Mouse (Mus musculus): ENCODE measurements around the gene Tent2. TPM values are rescaled to one million over a fixed set of nuclear protein-coding genes. Genes with fewer than 3 reads are reported as not detected.
A peak's percentile ranks its signal among the peaks of the same experiment; 100 is the strongest.
"Not testable (repeated sequence)": the region's sequence is repeated elsewhere in the genome, so short reads cannot be mapped to it uniquely, and the experiment has no call there.

The Tent2 gene
- polyA plus RNA-seq, 1 experiment from 2014 or later, result 74.1 TPM

DNA sequence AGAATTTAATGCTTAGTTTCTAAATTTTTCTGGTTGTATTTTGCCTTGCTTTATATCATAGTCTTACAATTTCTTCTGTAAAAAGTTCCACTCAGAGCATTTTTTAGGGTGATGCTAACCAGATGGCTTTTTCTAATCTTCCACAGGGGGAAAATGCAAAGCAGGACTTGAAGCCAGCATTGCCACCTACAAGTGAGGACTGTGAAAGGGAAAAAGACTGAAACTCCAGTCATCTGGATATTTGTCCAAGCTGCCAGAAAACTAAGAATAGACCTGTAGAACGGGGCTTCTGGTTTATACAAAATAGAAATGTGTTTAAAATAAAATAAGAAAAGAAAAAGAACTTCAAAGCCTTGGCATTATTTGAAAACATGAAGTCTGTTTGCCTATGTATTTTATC is 19.6 kb upstream of the Tent2 start:
- DNase-seq (ENCODE audit: low spot score, missing footprints), result no peak
- Histone ChIP-seq H3K4me2 (no peak overlapping the region), H3K27ac (ENCODE audit: low read depth, low read length) (no peak overlapping the region), H3K9me3 (ENCODE audit: control insufficient read depth, low read length) (no peaks in the 10 kb centered on the region), H3K27me3 (ENCODE audit: control insufficient read depth, insufficient read depth, low read length) (no peaks in the 10 kb centered on the region), H3K9ac (ENCODE audit: low read length) (no peak overlapping the region), H3K36me3 (ENCODE audit: control insufficient read depth, insufficient read depth, low read length) (no peaks in the 10 kb centered on the region), H3K4me3 (ENCODE audit: low read depth, low read length) (no peak overlapping the region), H3K4me1 (ENCODE audit: control insufficient read depth, insufficient read depth, low read length) (no peaks in the 10 kb centered on the region)
- 91% methylated on average over 1 of the region's 1 CpGs for WGBS
- no peak for ATAC-seq (ENCODE audit: low FRiP score)

DNA sequence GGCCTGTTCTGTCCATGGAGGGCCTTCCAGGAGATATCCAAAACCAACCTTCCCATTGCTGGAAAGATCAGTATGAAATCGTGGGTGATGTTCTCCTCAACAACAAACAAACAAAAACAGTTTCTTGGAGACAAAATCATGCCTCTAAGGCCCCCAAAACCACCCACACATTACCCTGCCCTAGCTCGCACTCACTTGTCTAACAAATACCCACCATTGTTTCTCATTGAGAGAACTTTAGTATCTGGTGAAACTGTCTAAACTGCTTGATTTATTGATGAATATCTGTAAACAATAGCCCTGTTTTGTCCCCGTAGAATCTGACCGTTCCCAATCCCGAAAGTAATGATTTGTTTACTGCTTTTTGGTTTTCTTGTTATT is 451 bp upstream of the Tent2 start:
- Histone ChIP-seq H3K27ac (ENCODE audit: low read depth, low read length) (peak overlapping the region; percentile 62), H3K4me3 (ENCODE audit: low read depth, low read length) (peak overlapping the region; percentile 85), H3K27me3 (ENCODE audit: control insufficient read depth, insufficient read depth, low read length) (no peaks in the 10 kb centered on the region; the same call in 1 of the 2 replicates), H3K9me3 (ENCODE audit: control insufficient read depth, low read length) (no peaks in the 10 kb centered on the region), H3K4me1 (ENCODE audit: control insufficient read depth, insufficient read depth, low read length) (0 out of 2 replicates have a peak, but pooled peaks cover 4% of the 10 kb centered on the region), H3K36me3 (ENCODE audit: control insufficient read depth, insufficient read depth, low read length) (no peaks in the 10 kb centered on the region), H3K9ac (ENCODE audit: low read length) (peak overlapping the region; percentile 94), H3K4me2 (peak overlapping the region; percentile 43)
- WGBS, result 68% methylated on average over 5 of the region's 5 CpGs
- no peak for DNase-seq (ENCODE audit: low spot score, missing footprints)
- no peak for ATAC-seq (ENCODE audit: low FRiP score)

DNA sequence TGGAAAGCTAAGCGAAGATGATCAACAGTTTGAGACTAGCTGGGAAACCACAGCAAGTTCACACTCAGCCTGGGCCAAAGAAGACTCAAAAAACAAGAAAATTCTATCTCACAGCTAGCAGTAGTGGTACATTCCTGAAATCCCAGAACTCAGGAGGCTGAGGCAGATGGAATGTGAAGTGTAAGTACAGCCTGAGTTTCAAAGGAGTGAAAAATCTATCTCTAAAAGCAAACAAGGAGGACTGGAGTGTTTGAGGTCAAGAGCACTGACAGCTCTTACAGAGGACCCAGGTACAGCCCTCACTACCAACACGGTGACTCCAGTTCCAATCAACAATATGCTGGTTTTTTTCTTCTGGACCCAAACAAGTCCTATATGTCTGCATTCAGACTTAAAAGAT is 2.8 kb downstream of the Tent2 start:
- Histone ChIP-seq H3K4me1 (ENCODE audit: control insufficient read depth, insufficient read depth, low read length) (0 out of 2 replicates have a peak, but pooled peaks cover 4% of the 10 kb centered on the region), H3K4me2 (no peak overlapping the region), H3K36me3 (ENCODE audit: control insufficient read depth, insufficient read depth, low read length) (no peaks in the 10 kb centered on the region), H3K9ac (ENCODE audit: low read length) (no peak overlapping the region; the same call in 1 of the 2 replicates), H3K27ac (ENCODE audit: low read depth, low read length) (no peak overlapping the region), H3K9me3 (ENCODE audit: control insufficient read depth, low read length) (no peaks in the 10 kb centered on the region), H3K4me3 (ENCODE audit: low read depth, low read length) (no peak overlapping the region), H3K27me3 (ENCODE audit: control insufficient read depth, insufficient read depth, low read length) (no peaks in the 10 kb centered on the region)
- DNase-seq (ENCODE audit: low spot score, missing footprints) (no peak), ATAC-seq (ENCODE audit: low FRiP score) (no peak)
- 90% methylated on average over 2 of the region's 2 CpGs for WGBS

DNA sequence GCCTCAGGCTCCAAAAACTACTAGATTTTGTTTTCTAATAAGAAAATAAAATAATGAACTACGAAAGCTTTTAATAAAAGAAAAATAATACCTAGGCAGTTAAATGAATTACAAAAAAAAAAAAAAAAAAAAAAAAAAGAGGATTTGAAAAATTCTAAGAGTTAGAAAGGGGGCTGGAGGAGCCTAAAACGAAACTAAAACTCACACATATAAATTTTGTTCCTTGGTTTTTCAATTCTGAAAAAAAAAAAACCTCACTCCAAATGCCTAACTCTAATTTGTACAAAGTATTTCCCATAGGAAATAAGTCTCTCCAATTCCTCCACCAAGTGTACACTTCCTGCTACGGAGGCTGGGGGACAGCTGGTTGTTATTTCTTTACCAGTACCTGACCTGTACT is 3.4 kb downstream of the Tent2 start:
- Histone ChIP-seq H3K9ac (ENCODE audit: low read length) (no peak overlapping the region), H3K9me3 (ENCODE audit: control insufficient read depth, low read length) (no peaks in the 10 kb centered on the region), H3K4me3 (ENCODE audit: low read depth, low read length) (no peak overlapping the region), H3K27me3 (ENCODE audit: control insufficient read depth, insufficient read depth, low read length) (no peaks in the 10 kb centered on the region), H3K27ac (ENCODE audit: low read depth, low read length) (no peak overlapping the region), H3K4me1 (ENCODE audit: control insufficient read depth, insufficient read depth, low read length) (0 out of 2 replicates have a peak, but pooled peaks cover 4% of the 10 kb centered on the region), H3K4me2 (no peak overlapping the region), H3K36me3 (ENCODE audit: control insufficient read depth, insufficient read depth, low read length) (no peaks in the 10 kb centered on the region)
- no peak for ATAC-seq (ENCODE audit: low FRiP score)
- WGBS, result 91% methylated on average over 3 of the region's 3 CpGs
- no peak for DNase-seq (ENCODE audit: low spot score, missing footprints)

DNA sequence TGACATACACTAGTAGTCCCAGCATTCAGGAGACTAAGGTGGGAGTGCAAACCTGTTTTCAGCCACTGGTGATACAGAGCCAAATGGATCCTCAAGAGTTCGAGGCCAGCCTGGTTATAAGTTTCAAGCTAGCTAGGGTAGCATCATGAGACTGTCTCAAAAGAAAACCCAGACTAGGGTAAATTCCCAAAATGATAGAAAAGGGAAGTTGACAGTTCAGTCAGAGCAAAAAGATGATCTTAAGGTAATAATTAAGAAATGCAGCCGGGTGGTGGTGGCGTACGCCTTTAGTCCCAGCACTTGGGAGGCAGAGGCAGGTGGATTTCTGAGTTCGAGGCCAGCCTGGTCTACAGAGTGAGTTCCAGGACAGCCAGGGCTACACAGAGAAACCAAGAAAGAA is 4.4 kb downstream of the Tent2 start:
- ATAC-seq (ENCODE audit: low FRiP score); H3K9me3 ChIP-seq (ENCODE audit: control insufficient read depth, low read length); H3K36me3 ChIP-seq (ENCODE audit: control insufficient read depth, insufficient read depth, low read length); H3K4me2 ChIP-seq; H3K4me1 ChIP-seq (ENCODE audit: control insufficient read depth, insufficient read depth, low read length); DNase-seq (ENCODE audit: low spot score, missing footprints); H3K9ac ChIP-seq (ENCODE audit: low read length); H3K27me3 ChIP-seq (ENCODE audit: control insufficient read depth, insufficient read depth, low read length); H3K4me3 ChIP-seq (ENCODE audit: low read depth, low read length); H3K27ac ChIP-seq (ENCODE audit: low read depth, low read length): not testable (repeated sequence)
- 97% methylated on average over 5 of the region's 5 CpGs for WGBS

DNA sequence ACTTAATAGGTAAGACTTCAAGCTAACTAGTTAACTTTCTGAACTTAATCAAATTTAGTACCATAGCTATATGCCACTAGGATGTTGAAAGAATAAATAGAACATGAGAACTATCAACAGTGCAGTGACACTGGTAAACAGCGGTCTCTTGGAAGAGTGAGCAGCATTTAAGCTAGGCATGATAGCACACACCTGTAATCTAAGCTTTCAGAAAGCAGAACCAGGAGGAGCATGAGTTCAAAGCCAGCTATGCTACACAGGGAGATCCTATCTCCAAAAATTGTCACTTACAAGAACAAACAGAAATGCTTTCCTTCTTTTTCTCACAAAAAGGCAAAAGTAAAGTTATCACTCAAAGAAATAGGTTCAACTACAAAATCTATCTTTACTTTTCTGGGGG is 11.8 kb downstream of the Tent2 start:
- Histone ChIP-seq H3K36me3 (ENCODE audit: control insufficient read depth, insufficient read depth, low read length) (no peaks in the 10 kb centered on the region; the same call in 1 of the 2 replicates), H3K27me3 (ENCODE audit: control insufficient read depth, insufficient read depth, low read length) (no peaks in the 10 kb centered on the region), H3K4me1 (ENCODE audit: control insufficient read depth, insufficient read depth, low read length) (no peaks in the 10 kb centered on the region), H3K27ac (ENCODE audit: low read depth, low read length) (no peak overlapping the region), H3K4me3 (ENCODE audit: low read depth, low read length) (no peak overlapping the region), H3K9me3 (ENCODE audit: control insufficient read depth, low read length) (no peaks in the 10 kb centered on the region), H3K9ac (ENCODE audit: low read length) (no peak overlapping the region), H3K4me2 (no peak overlapping the region)
- ATAC-seq (ENCODE audit: low FRiP score), result no peak
- DNase-seq (ENCODE audit: low spot score, missing footprints), result no peak
- 100% methylated on average over 1 of the region's 1 CpGs for WGBS

DNA sequence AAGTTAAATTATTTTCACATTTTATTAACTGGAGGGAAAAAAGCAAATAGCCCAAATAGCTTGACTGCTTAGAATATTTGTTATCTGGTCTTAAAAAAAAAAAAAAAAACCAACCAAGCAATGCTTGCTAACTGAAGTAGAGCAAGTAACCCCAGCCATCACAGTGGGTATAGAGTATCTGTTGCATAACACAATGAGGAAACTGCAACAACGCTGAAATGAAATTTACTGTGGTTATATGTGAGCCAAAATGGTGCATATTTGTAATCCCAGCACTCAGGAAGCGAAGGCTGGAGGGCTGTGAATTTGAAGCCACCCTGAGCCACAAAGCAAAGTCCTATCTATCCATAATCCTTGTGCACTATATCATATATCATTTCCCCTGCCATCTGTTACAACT is 12.7 kb downstream of the Tent2 start:
- no peaks in the 10 kb centered on the region; the same call in 1 of the 2 replicates for H3K36me3 ChIP-seq (ENCODE audit: control insufficient read depth, insufficient read depth, low read length)
- no peak overlapping the region for H3K9ac ChIP-seq (ENCODE audit: low read length)
- 99% methylated on average over 2 of the region's 2 CpGs for WGBS
- H3K27me3 ChIP-seq (ENCODE audit: control insufficient read depth, insufficient read depth, low read length), result no peaks in the 10 kb centered on the region
- H3K4me1 ChIP-seq (ENCODE audit: control insufficient read depth, insufficient read depth, low read length), result no peaks in the 10 kb centered on the region
- H3K4me3 ChIP-seq (ENCODE audit: low read depth, low read length), result no peak overlapping the region
- DNase-seq (ENCODE audit: low spot score, missing footprints) (no peak), ATAC-seq (ENCODE audit: low FRiP score) (no peak)
- H3K4me2 ChIP-seq, result no peak overlapping the region
- no peak overlapping the region for H3K27ac ChIP-seq (ENCODE audit: low read depth, low read length)
- H3K9me3 ChIP-seq (ENCODE audit: control insufficient read depth, low read length), result no peaks in the 10 kb centered on the region

DNA sequence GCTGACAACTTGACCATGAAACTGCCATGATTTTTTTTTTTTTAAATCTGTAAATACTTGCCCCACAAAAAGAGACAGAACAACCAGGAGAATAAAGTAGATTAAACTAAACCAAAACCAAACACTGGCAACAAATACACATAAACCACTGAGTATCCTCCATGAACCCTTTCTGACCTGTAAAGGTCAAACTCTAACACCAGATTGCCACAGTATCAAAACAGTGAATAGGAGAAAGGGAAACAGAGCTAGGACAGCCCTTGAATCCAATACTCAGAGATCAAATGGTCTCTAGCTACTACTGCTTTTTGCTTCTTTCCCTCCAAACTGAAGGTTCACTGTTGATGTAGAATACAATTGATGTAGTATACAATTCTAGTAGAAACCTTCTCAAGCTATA is 14.6 kb downstream of the Tent2 start:
- Histone ChIP-seq H3K9ac (ENCODE audit: low read length) (no peak overlapping the region), H3K4me2 (no peak overlapping the region), H3K27ac (ENCODE audit: low read depth, low read length) (no peak overlapping the region), H3K36me3 (ENCODE audit: control insufficient read depth, insufficient read depth, low read length) (peaks cover 4% of the 10 kb centered on the region; the same call in 1 of the 2 replicates), H3K9me3 (ENCODE audit: control insufficient read depth, low read length) (no peaks in the 10 kb centered on the region), H3K4me1 (ENCODE audit: control insufficient read depth, insufficient read depth, low read length) (no peaks in the 10 kb centered on the region), H3K4me3 (ENCODE audit: low read depth, low read length) (no peak overlapping the region), H3K27me3 (ENCODE audit: control insufficient read depth, insufficient read depth, low read length) (no peaks in the 10 kb centered on the region)
- no peak for DNase-seq (ENCODE audit: low spot score, missing footprints)
- ATAC-seq (ENCODE audit: low FRiP score), result no peak

DNA sequence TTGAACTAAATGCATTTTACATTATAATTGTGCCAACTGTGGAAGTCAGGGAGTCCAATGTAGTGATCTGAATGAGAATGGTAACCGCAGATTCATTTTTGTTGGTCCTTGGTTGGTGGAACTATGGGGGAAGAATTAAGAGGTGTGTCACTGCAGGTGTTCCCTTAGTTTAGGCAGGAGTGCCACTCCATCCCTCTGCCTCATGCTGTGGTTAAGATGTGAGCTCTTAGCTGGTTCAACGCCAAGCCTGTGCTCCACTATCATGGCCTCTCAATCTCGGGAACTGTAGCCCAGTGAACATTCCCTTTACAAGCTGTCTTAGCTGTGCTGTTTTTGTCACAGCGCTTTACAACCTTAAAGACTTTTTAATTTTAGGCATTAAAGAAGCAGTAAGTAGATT is 28.9 kb downstream of the Tent2 start:
- no peaks in the 10 kb centered on the region for H3K4me1 ChIP-seq (ENCODE audit: control insufficient read depth, insufficient read depth, low read length)
- H3K9ac ChIP-seq (ENCODE audit: low read length), result no peak overlapping the region
- no peaks in the 10 kb centered on the region for H3K9me3 ChIP-seq (ENCODE audit: control insufficient read depth, low read length)
- H3K36me3 ChIP-seq (ENCODE audit: control insufficient read depth, insufficient read depth, low read length), result peaks cover 6% of the 10 kb centered on the region; the same call in 1 of the 2 replicates
- 97% methylated on average over 4 of the region's 4 CpGs for WGBS
- H3K4me3 ChIP-seq (ENCODE audit: low read depth, low read length), result no peak overlapping the region
- H3K27ac ChIP-seq (ENCODE audit: low read depth, low read length), result no peak overlapping the region
- DNase-seq (ENCODE audit: low spot score, missing footprints) (no peak), ATAC-seq (ENCODE audit: low FRiP score) (no peak)
- no peak overlapping the region for H3K4me2 ChIP-seq
- no peaks in the 10 kb centered on the region for H3K27me3 ChIP-seq (ENCODE audit: control insufficient read depth, insufficient read depth, low read length)

DNA sequence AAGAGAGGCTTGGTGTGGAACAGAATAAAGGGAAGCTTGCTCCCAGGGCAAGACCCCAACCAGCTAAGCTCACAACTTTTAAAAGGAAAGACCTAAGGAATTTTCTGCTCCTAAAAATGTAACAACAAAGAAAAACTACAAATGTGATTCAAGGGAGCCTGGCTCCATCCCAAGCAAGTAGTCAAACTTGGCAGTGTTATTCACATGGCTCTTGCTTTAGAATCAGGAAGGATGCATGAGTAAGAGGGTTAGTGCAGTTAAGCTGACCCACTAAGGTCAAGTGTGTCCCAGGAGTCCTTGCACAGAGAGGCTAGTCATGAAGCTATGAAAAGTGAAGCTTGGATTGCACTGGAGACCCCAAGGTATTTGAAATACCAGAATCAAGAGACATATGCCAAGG is 29.7 kb downstream of the Tent2 start:
- no peak overlapping the region for H3K4me3 ChIP-seq (ENCODE audit: low read depth, low read length)
- no peak overlapping the region for H3K4me2 ChIP-seq
- H3K4me1 ChIP-seq (ENCODE audit: control insufficient read depth, insufficient read depth, low read length), result no peaks in the 10 kb centered on the region
- H3K9me3 ChIP-seq (ENCODE audit: control insufficient read depth, low read length), result no peaks in the 10 kb centered on the region
- ATAC-seq (ENCODE audit: low FRiP score) (no peak), DNase-seq (ENCODE audit: low spot score, missing footprints) (no peak)
- peaks cover 6% of the 10 kb centered on the region; the same call in 1 of the 2 replicates for H3K36me3 ChIP-seq (ENCODE audit: control insufficient read depth, insufficient read depth, low read length)
- H3K9ac ChIP-seq (ENCODE audit: low read length), result no peak overlapping the region
- no peaks in the 10 kb centered on the region for H3K27me3 ChIP-seq (ENCODE audit: control insufficient read depth, insufficient read depth, low read length)
- no peak overlapping the region for H3K27ac ChIP-seq (ENCODE audit: low read depth, low read length)

Measured in midbrain, embryonic 11.5 days (tissue).